Mouse (Mus musculus) regulatory T cell (primary cell): ENCODE results near the gene Mapk8ip3.

Experiments used
- in situ Hi-C: fragments of 300-600 bp; cut with MboI, MseI; formaldehyde crosslinking; loops from one replicate; pipeline ENCODE4 v1.15.1; 2025; ENCODE audit warnings: high pct_unique_total_duplicates

The Mapk8ip3 gene

GRCm38 (mm10) chr17:24885356-24886133, 51.2 kb downstream of the Mapk8ip3 start:
- in situ Hi-C loops: no loop called here

- in situ Hi-C loops: no loop called here
Observed at GRCm38 (mm10) chr17:24884391-24884790, 52.4 kb downstream of the Mapk8ip3 start.

GRCm38 (mm10) chr17:24881738-24882440, 54.9 kb downstream of the Mapk8ip3 start:
- in situ Hi-C loops: no loop called here

GRCm38 (mm10) chr17:24878531-24878930, 58.2 kb downstream of the Mapk8ip3 start:
- in situ Hi-C loops: no loop called here

GRCm38 (mm10) chr17:24878117-24878397, 58.7 kb downstream of the Mapk8ip3 start:
- in situ Hi-C loops: no loop called here

- in situ Hi-C loops: no loop called here
Observed at GRCm38 (mm10) chr17:24877336-24878116, 59.3 kb downstream of the Mapk8ip3 start.

GRCm38 (mm10) chr17:24874989-24875388, 61.8 kb downstream of the Mapk8ip3 start:
- in situ Hi-C loops: no loop called here

GRCm38 (mm10) chr17:24874405-24874745, 62.4 kb downstream of the Mapk8ip3 start:
- in situ Hi-C loops: no loop called here

GRCm38 (mm10) chr17:24873695-24874404, 62.9 kb downstream of the Mapk8ip3 start:
- in situ Hi-C loops: no loop called here

- in situ Hi-C loops: no loop called here
Observed at GRCm38 (mm10) chr17:24867914-24868313, 68.9 kb downstream of the Mapk8ip3 start.

GRCm38 (mm10) chr17:24865776-24866175, 71.0 kb downstream of the Mapk8ip3 start, which contains the start of gene Igfals:
TSS of gene Igfals (plus strand) at chr17:24865997.
- in situ Hi-C loops: no loop called here

- in situ Hi-C loops: no loop called here
Observed at GRCm38 (mm10) chr17:24861785-24862184, 75.0 kb downstream of the Mapk8ip3 start.

- in situ Hi-C loops: no loop called here
Observed at GRCm38 (mm10) chr17:24860076-24860475, 76.7 kb downstream of the Mapk8ip3 start.

GRCm38 (mm10) chr17:24858967-24859366, 77.8 kb downstream of the Mapk8ip3 start:
- in situ Hi-C loops: no loop called here

- in situ Hi-C loops: no loop called here
Observed at GRCm38 (mm10) chr17:24857831-24858470, 78.8 kb downstream of the Mapk8ip3 start.

- in situ Hi-C loops: no loop called here
Observed at GRCm38 (mm10) chr17:24856589-24856988, 80.2 kb downstream of the Mapk8ip3 start.

GRCm38 (mm10) chr17:24855838-24856464, 80.8 kb downstream of the Mapk8ip3 start:
- in situ Hi-C loops: no loop called here

GRCm38 (mm10) chr17:24851381-24852125, 85.2 kb downstream of the Mapk8ip3 start:
- in situ Hi-C loops: loop anchor here (5.0 kb wide), 1 partner anchor 41 kb away; no protein-coding TSS in a partner anchor

- in situ Hi-C loops: loop anchor here (5.0 kb wide), 1 partner anchor 42 kb away; no protein-coding TSS in a partner anchor
Observed at GRCm38 (mm10) chr17:24850773-24851127, 86.0 kb downstream of the Mapk8ip3 start.
